Mouse (Mus musculus) CH12.LX (cell line): ENCODE measurements around the gene Ralgps2.

ENCODE experiments used
- CHD2 ChIP-seq: IDR thresholded peaks from 2 replicates; pipeline ENCODE4 v1.6.1; 2011; ENCODE audit warnings: low read length, improper control_type of control experiment
- CTCF ChIP-seq, 2 experiments: IDR thresholded peaks in 1 of 2; conservative IDR thresholded peaks in 1 of 2; 2 replicates each; pipeline ENCODE4 v1.5.1; 2011 to 2012; ENCODE audit warnings: low read depth in 2 of 2, low read length in 2 of 2, improper control_type of control experiment in 1 of 2, inconsistent platforms in 1 of 2, mild to moderate bottlenecking in 1 of 2, moderate library complexity in 1 of 2
- EP300 ChIP-seq: IDR thresholded peaks from 2 replicates; pipeline ENCODE4 v1.6.1; 2011; ENCODE audit warnings: low read length, improper control_type of control experiment
- ETS1 ChIP-seq: conservative IDR thresholded peaks from 2 replicates; pipeline ENCODE4 v1.6.1; 2012; ENCODE audit warnings: low read depth, mild to moderate bottlenecking, inconsistent platforms, low read length, improper control_type of control experiment, moderate library complexity
- IRF4 ChIP-seq: IDR thresholded peaks from 2 replicates; pipeline ENCODE4 v1.6.1; 2014; ENCODE audit warnings: low read depth, mild to moderate bottlenecking, inconsistent platforms, low read length, improper control_type of control experiment
- KAT2A ChIP-seq: IDR thresholded peaks from 2 replicates; pipeline ENCODE4 v1.6.1; 2012; ENCODE audit warnings: low read length, improper control_type of control experiment, inconsistent platforms; ENCODE audit not compliant: insufficient replicate concordance
- MEF2A ChIP-seq: IDR thresholded peaks from 2 replicates; pipeline ENCODE4 v1.6.1; 2014; ENCODE audit warnings: low read depth, mild to moderate bottlenecking, inconsistent platforms, low read length, improper control_type of control experiment, borderline replicate concordance
- MXI1 ChIP-seq: IDR thresholded peaks from 2 replicates; pipeline ENCODE4 v1.6.1; 2011; ENCODE audit warnings: mild to moderate bottlenecking, low read depth, low read length, improper control_type of control experiment
- RAD21 ChIP-seq: IDR thresholded peaks from 2 replicates; pipeline ENCODE4 v1.6.1; 2011; ENCODE audit warnings: low read depth, mild to moderate bottlenecking, low read length, improper control_type of control experiment, moderate library complexity
- TCF12 ChIP-seq: IDR thresholded peaks from 2 replicates; pipeline ENCODE4 v1.6.1; 2014; ENCODE audit warnings: low read depth, mild to moderate bottlenecking, inconsistent platforms, low read length, improper control_type of control experiment
- UBTF ChIP-seq: IDR thresholded peaks from 2 replicates; pipeline ENCODE4 v1.6.1; 2012; ENCODE audit warnings: low read depth, mild to moderate bottlenecking, inconsistent platforms, low read length, improper control_type of control experiment, moderate library complexity
- ZC3H11A ChIP-seq: IDR thresholded peaks from 2 replicates; pipeline ENCODE4 v1.6.1; 2012; ENCODE audit warnings: low read depth, mild to moderate bottlenecking, inconsistent platforms, low read length, improper control_type of control experiment
- ZKSCAN1 ChIP-seq: IDR thresholded peaks from 2 replicates; pipeline ENCODE4 v1.6.1; 2012; ENCODE audit warnings: low read depth, inconsistent platforms, low read length, improper control_type of control experiment, borderline replicate concordance
- ZNF384 ChIP-seq: IDR thresholded peaks from 2 replicates; pipeline ENCODE4 v1.6.1; 2012; ENCODE audit warnings: low read depth, low read length, improper control_type of control experiment, inconsistent platforms

DNA sequence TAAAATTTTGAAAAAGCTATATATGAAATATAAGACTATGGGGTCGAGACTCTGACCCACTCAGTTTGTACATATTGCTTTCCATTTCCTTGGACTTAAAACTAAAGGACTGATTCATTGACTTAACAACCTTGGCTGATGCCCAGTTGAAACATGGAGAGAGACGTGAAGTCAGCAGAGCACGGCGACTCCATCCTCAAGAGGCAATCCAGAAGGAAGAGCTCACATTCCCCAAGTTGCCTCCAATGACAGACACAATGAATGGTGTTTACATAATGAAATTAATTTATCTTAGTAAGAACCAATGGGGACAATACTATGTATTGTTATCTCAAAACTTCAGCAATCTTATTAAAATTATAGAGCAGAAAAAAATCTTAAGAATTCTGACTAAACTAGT, 84.9 kb downstream of the Ralgps2 start:
- TF ChIP-seq CTCF (conservative IDR thresholded peaks at IDR 0.05 in 1 of 2, IDR thresholded peaks at IDR 0.05 in 1 of 2; ENCODE audit: low read depth in 2 of 2, low read length in 2 of 2): no peak
- no peak for TF ChIP-seq MXI1
- no peak for TF ChIP-seq CHD2
- TF ChIP-seq EP300: no peak
- TF ChIP-seq ZC3H11A: no peak
- no peak for TF ChIP-seq KAT2A
- TF ChIP-seq TCF12: no peak
- TF ChIP-seq RAD21: no peak
- TF ChIP-seq UBTF: no peak
- TF ChIP-seq ZKSCAN1: no peak
- TF ChIP-seq ETS1: no peak
- no peak for TF ChIP-seq ZNF384
- no peak for TF ChIP-seq IRF4
- no peak for TF ChIP-seq MEF2A
